Mouse (Mus musculus) ovary, postnatal 14 days (tissue): ENCODE data around the gene Smap1.

Experiments used
- DNase-seq: peaks from one replicate; pipeline ENCODE4 v3.0.0; 2022; ENCODE audit warnings: low spot score

Gene Smap1

GRCm38 (mm10) chr1:23920275-23920674 is 1.8 kb downstream of the Smap1 start:
- DNase-seq: no peak

- no peak for DNase-seq
Observed at GRCm38 (mm10) chr1:23919086-23919485, 3.0 kb downstream of the Smap1 start.

- no peak for DNase-seq
Observed at GRCm38 (mm10) chr1:23915483-23915882, 6.6 kb downstream of the Smap1 start.

GRCm38 (mm10) chr1:23912988-23913387 is 9.1 kb downstream of the Smap1 start:
- DNase-seq: no peak

- DNase-seq: no peak
Observed at GRCm38 (mm10) chr1:23906082-23906481, 16.0 kb downstream of the Smap1 start.

GRCm38 (mm10) chr1:23903340-23903739 is 18.8 kb downstream of the Smap1 start:
- no peak for DNase-seq

GRCm38 (mm10) chr1:23902736-23903135 is 19.4 kb downstream of the Smap1 start:
- DNase-seq: no peak

- DNase-seq: no peak
Observed at GRCm38 (mm10) chr1:23899647-23900020, 22.5 kb downstream of the Smap1 start.

GRCm38 (mm10) chr1:23899020-23899646 is 23.0 kb downstream of the Smap1 start:
- no peak for DNase-seq

- DNase-seq: no peak
Observed at GRCm38 (mm10) chr1:23892072-23892471, 30.0 kb downstream of the Smap1 start.

GRCm38 (mm10) chr1:23884914-23885313 is 37.2 kb downstream of the Smap1 start:
- no peak for DNase-seq

GRCm38 (mm10) chr1:23884087-23884668 is 37.9 kb downstream of the Smap1 start:
- DNase-seq: no peak

GRCm38 (mm10) chr1:23882681-23883080 is 39.4 kb downstream of the Smap1 start:
- DNase-seq: no peak

GRCm38 (mm10) chr1:23872194-23872593 is 49.9 kb downstream of the Smap1 start:
- DNase-seq: no peak

GRCm38 (mm10) chr1:23867350-23867862 is 54.7 kb downstream of the Smap1 start:
- no peak for DNase-seq

GRCm38 (mm10) chr1:23865566-23865965 is 56.6 kb downstream of the Smap1 start:
- no peak for DNase-seq

- no peak for DNase-seq
Observed at GRCm38 (mm10) chr1:23860944-23861343, 61.2 kb downstream of the Smap1 start.

- DNase-seq: no peak
Observed at GRCm38 (mm10) chr1:23855623-23856022, 66.5 kb downstream of the Smap1 start.

GRCm38 (mm10) chr1:23846044-23846680 is 76.0 kb downstream of the Smap1 start:
- DNase-seq: no peak

GRCm38 (mm10) chr1:23845007-23845406 is 77.1 kb downstream of the Smap1 start:
- no peak for DNase-seq

- DNase-seq: no peak
Observed at GRCm38 (mm10) chr1:23843790-23844189, 78.3 kb downstream of the Smap1 start.

- no peak for DNase-seq
Observed at GRCm38 (mm10) chr1:23842629-23843028, 79.5 kb downstream of the Smap1 start.

- DNase-seq: no peak
Observed at GRCm38 (mm10) chr1:23840924-23841323, 81.2 kb downstream of the Smap1 start.
